Mouse (Mus musculus) large intestine, adult 2 months (tissue): ENCODE data around the gene Polr2a. TPM values are rescaled to one million over a fixed set of nuclear protein-coding genes. Genes with fewer than 3 reads are reported as not detected.

Source experiments
- DNase-seq: peaks from one replicate; pipeline ENCODE4 v3.0.0-alpha.2; 2012; ENCODE audit warnings: low read depth, low spot score
- WGBS: fragments of 180-500 bp; shearing (Covaris S2); methylation state at CpG from one replicate; pipeline ENCODE4 v1.1.7; 2018; 5-methylcytosine and 5-hydroxymethylcytosine counted together
- polyA plus RNA-seq: library from polyadenylated mRNA; depleted of rRNA; stranded (reverse); fragments of >200 nt; gene quantifications from 2 replicates; pipeline ENCODE4 v1.2.3, GENCODE M21; 2012; rRNA removed

The Polr2a gene
- polyA plus RNA-seq, 1 experiment, result 17.5 TPM

DNA sequence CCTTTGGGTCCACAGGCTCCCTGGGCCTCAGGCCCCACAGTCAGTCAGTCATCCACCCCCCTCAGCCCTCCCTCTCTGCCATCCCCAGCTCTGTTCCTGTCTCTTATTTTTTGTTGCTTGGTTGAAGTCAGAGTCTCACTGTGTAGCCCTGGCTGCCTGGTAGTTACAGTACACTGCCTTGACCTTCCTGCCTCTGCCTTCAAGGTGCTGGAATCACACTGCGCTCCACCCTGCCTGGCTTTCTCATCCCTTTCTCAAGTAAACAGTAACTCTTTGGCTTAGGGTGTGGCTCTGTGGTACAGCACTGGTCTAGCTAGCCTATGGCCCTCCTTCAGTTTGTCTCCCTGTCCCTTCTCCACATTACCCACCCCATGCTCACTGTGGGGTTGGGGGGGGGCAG is 68.5 kb downstream of the Polr2a start:
- no peak for DNase-seq
- WGBS, result 53% methylated on average over 1 of the region's 1 CpGs

DNA sequence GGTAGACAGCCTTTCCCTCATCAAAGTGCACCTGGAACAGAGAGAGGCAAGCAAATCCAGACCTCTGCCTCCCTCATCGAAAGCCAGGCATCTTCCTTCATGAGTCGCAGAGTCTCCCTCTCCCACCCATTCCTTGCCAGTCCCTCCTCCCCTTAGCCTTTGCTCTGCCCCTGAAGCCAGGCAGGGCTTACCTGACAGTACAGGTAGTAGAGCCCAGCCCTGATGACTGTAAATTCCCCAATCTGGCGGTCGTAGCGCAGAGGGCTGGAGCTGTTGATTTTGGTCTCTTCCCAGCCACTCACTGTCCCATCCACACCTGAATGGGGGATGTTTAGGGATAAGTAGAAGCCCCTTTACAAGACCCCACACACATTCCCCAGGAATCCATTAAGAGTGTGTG is 71.4 kb downstream of the Polr2a start:
- WGBS, result 26% methylated on average over 5 of the region's 5 CpGs
- DNase-seq, result no peak

DNA sequence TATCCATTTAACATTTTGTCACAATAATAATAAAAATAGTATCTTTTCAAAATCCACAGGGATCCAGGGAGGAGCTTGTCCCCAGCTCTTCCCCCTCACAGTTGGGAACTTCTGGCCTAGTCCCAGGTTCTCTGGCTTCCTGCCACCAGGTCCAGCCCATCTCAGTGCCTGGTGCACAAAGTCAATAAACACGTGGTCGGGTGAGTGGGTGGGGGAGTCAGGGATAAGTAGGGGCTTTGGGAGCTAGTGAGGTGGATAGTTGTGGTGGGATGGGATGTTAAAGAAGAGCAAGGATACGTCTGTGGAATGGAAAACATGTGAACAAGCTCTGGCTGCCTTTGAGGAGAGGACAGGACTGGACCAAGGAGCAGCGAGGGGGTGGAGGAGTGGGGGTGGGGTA is 72.1 kb downstream of the Polr2a start:
- WGBS, result 6% methylated on average over 4 of the region's 4 CpGs
- DNase-seq, result peak; percentile 73

DNA sequence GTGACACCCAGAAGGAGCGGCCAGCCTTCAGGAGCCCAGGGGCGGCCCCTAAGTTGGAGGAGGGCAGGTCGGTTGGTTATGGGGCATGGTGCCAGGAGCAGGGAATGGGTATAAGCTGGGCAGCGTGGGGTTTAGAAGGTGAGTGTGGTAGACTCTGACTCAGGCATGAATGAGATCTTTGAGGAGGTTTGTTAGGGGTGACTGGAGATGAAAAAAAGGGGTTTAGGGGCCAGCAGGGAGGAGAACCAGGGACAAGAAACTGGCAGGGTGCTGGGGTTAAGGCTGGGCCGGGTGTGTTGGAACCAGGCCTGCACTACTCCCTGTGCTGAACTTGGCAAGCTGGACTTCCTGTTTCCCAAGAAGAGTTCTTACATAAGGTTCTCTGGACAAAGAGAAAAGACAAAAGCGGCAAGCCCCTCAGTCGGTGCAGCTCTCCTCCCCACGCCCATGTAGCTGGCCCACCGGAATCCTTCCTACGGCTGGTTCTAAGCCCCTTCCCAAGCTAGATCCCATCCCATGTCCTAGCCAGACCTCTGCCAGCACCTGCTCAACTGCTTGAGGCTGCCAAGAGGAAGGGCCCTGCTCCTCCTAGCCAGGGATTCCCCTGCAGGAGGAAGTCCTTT is 72.8 kb downstream of the Polr2a start, which contains the start of gene Tnfsf13:
TSS of gene Tnfsf13 (minus strand) at position 259 of the 623 bp plus-strand sequence.
- 12% methylated on average over 10 of the region's 10 CpGs for WGBS
- DNase-seq, result peak; percentile 62

DNA sequence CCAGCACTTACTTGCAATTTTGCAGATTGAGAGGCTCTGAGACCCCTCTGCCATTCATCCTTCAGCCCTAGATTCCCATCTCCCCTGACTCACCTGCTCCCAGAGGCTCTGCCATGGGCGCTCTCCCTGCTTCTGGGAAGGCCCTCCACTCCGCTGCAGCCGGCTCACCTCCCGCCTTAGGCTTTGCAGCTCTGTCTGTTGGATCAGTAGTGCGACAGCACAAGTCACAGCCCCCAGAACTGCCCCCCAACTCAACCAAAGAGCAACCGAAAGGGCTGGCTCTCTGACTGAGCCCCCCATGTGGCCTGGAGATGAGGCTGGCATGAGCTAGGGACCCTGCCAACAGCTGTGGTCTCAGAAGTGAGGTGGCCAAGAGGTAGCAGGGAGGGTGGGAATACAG is 73.5 kb downstream of the Polr2a start:
- DNase-seq, result no peak
- WGBS, result 40% methylated on average over 6 of the region's 6 CpGs

DNA sequence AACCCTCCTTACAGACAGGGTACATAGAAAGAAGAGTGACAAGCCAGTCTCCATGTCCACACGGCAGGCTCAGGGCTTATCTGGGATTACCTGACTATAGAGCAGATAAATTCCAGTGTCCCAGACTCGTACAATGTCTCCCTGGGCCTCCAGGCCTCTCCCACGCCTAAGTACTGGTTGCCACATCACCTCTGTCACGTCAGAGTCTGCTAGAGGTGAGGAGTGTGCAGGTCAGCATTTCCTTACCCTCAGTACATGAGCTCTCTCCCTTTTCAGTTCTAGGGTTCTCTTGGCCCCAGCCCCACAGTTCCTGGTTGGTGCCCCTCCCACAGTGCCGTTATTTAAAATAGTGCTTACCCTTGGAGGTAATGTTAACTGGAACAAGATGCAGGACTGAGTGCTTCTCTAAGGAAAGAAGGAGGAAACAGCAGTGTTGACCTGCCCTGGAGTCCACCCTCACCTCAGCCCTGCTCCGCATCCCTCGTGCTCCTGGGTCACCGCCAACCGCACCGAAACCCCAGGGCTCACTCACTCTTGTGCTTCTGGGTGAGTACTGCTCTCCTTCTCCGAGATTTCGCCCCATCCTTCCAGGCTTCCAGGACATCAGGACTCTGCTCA is 74.2 kb downstream of the Polr2a start:
- 31% methylated on average over 12 of the region's 12 CpGs for WGBS
- DNase-seq, result no peak

Other genes with a start within 250 kb of the Polr2a start
- 0.12 and 0.29 TPM in 2 replicates for gene Dnah2, start 209.5 kb downstream of the Polr2a start, polyA plus RNA-seq
- 1.1 and 2.1 TPM in 2 replicates for gene Efnb3, start 198.4 kb downstream of the Polr2a start, polyA plus RNA-seq
- 24.8 and 28.7 TPM in 2 replicates for gene Wrap53, start 178.4 kb downstream of the Polr2a start, polyA plus RNA-seq
- gene Trp53, start 178.3 kb downstream of the Polr2a start, polyA plus RNA-seq, result 80.8 and 93.2 TPM in 2 replicates
- gene Atp1b2, start 152.7 kb downstream of the Polr2a start, polyA plus RNA-seq, result 4.1 and 5.6 TPM in 2 replicates
- gene Shbg, start 140.7 kb downstream of the Polr2a start, polyA plus RNA-seq, result not detected in 2 replicates
- 1.9 and 2.7 TPM in 2 replicates for gene Sat2, start 136.6 kb downstream of the Polr2a start, polyA plus RNA-seq
- gene Fxr2, start 125.6 kb downstream of the Polr2a start, polyA plus RNA-seq, result 29.6 and 35.8 TPM in 2 replicates
- 0.18 TPM in 1 of 2 replicates, not detected in the other for gene Sox15, start 103.3 kb downstream of the Polr2a start, polyA plus RNA-seq
- gene Mpdu1, start 96.0 kb downstream of the Polr2a start, polyA plus RNA-seq, result 147 and 171 TPM in 2 replicates
- gene Cd68, start 92.5 kb downstream of the Polr2a start, polyA plus RNA-seq, result 20.2 and 20.6 TPM in 2 replicates
- 354 and 356 TPM in 2 replicates for gene Eif4a1, start 86.2 kb downstream of the Polr2a start, polyA plus RNA-seq
- 43.4 and 55.1 TPM in 2 replicates for gene Senp3, start 76.6 kb downstream of the Polr2a start, polyA plus RNA-seq
- gene Tnfsf13, start 72.9 kb downstream of the Polr2a start, polyA plus RNA-seq, result 14.4 and 16.2 TPM in 2 replicates
- gene Tnfsf12, start 62.8 kb downstream of the Polr2a start, polyA plus RNA-seq, result 13.1 and 13.8 TPM in 2 replicates
- 2.3 and 2.8 TPM in 2 replicates for gene Tnfsfm13, start 62.5 kb downstream of the Polr2a start, polyA plus RNA-seq
- 0.07 TPM in 1 of 2 replicates, not detected in the other for gene Slc35g3, start 3.3 kb upstream of the Polr2a start, polyA plus RNA-seq
- gene Zbtb4, start 7.3 kb upstream of the Polr2a start, polyA plus RNA-seq, result 7.5 and 10.7 TPM in 2 replicates
- gene Chrnb1, start 37.3 kb upstream of the Polr2a start, polyA plus RNA-seq, result 7.3 and 10.3 TPM in 2 replicates
- gene Fgf11, start 43.2 kb upstream of the Polr2a start, polyA plus RNA-seq, result 2.8 and 4.4 TPM in 2 replicates
- gene Tmem102, start 47.0 kb upstream of the Polr2a start, polyA plus RNA-seq, result 38.7 and 39.1 TPM in 2 replicates
- not detected in 2 replicates for gene Gm39566, start 56.7 kb upstream of the Polr2a start, polyA plus RNA-seq
- gene Spem2, start 59.8 kb upstream of the Polr2a start, polyA plus RNA-seq, result not detected in 2 replicates
- 0.12 TPM in 1 of 2 replicates, not detected in the other for gene Spem1, start 63.5 kb upstream of the Polr2a start, polyA plus RNA-seq
- 5.1 and 7.0 TPM in 2 replicates for gene Nlgn2, start 79.1 kb upstream of the Polr2a start, polyA plus RNA-seq
- 194 and 208 TPM in 2 replicates for gene Tmem256, start 79.9 kb upstream of the Polr2a start, polyA plus RNA-seq
- gene Plscr3, start 87.7 kb upstream of the Polr2a start, polyA plus RNA-seq, result 31.6 and 36.1 TPM in 2 replicates
- gene Tnk1, start 100.1 kb upstream of the Polr2a start, polyA plus RNA-seq, result 28.8 and 34.4 TPM in 2 replicates
- gene Tmem95, start 119.4 kb upstream of the Polr2a start, polyA plus RNA-seq, result not detected in 2 replicates
- 1.8 and 3.0 TPM in 2 replicates for gene Kctd11, start 122.8 kb upstream of the Polr2a start, polyA plus RNA-seq
- gene Acap1, start 136.9 kb upstream of the Polr2a start, polyA plus RNA-seq, result 16.1 and 16.4 TPM in 2 replicates
- gene 2810408A11Rik, start 142.3 kb upstream of the Polr2a start, polyA plus RNA-seq, result 3.0 and 3.8 TPM in 2 replicates
- 24.4 and 36.7 TPM in 2 replicates for gene Neurl4, start 142.4 kb upstream of the Polr2a start, polyA plus RNA-seq
- 69.2 and 79.9 TPM in 2 replicates for gene Gps2, start 155.3 kb upstream of the Polr2a start, polyA plus RNA-seq
- gene Eif5a, start 163.3 kb upstream of the Polr2a start, polyA plus RNA-seq, result 619 and 694 TPM in 2 replicates
- 14.7 and 16.5 TPM in 2 replicates for gene Ybx2, start 177.2 kb upstream of the Polr2a start, polyA plus RNA-seq
- gene Slc2a4, start 189.6 kb upstream of the Polr2a start, polyA plus RNA-seq, result 27.4 and 27.5 TPM in 2 replicates
- gene Cldn7, start 206.1 kb upstream of the Polr2a start, polyA plus RNA-seq, result 1,377 and 1,643 TPM in 2 replicates
- gene Ctdnep1, start 222.5 kb upstream of the Polr2a start, polyA plus RNA-seq, result 134 and 154 TPM in 2 replicates
- gene Elp5, start 223.9 kb upstream of the Polr2a start, polyA plus RNA-seq, result 70.5 and 78.1 TPM in 2 replicates
- gene Gabarap, start 232.5 kb upstream of the Polr2a start, polyA plus RNA-seq, result 527 and 719 TPM in 2 replicates
- 16.3 and 17.3 TPM in 2 replicates for gene Phf23, start 237.1 kb upstream of the Polr2a start, polyA plus RNA-seq
- 5.5 and 5.8 TPM in 2 replicates for gene Dvl2, start 242.0 kb upstream of the Polr2a start, polyA plus RNA-seq